In genomic region chr9:32292686-32293085, GRCm38 (mm10) we compare ENCODE assay signal across 9 mouse cellular contexts. TPM values are rescaled to one million over a fixed set of nuclear protein-coding genes. Genes with fewer than 3 reads are reported as not detected.
DNase-seq lines count a peak whose midpoint lies in the region; ATAC-seq lines count a peak whose summit lies in the region.
"Had no signal": no experiment of that assay in that cellular context is flagged by ENCODE, and none has a peak within 500 bp of the region (broad histone marks: within the 10 kb centered on the region; RNA-seq: fewer than 3 reads in every experiment).

No protein-coding gene starts in this region.

- ATAC-seq in forebrain, embryonic 14.5 days: peak; percentile 40; the same call in 1 of the 2 replicates
- ATAC-seq in forebrain, embryonic 12.5 days (ENCODE audit: low FRiP score): no peak

- no peak overlapping the region for H3K27ac ChIP-seq in forebrain, embryonic 14.5 days (ENCODE audit: low read depth, low read length)
- H3K27ac ChIP-seq in forebrain, embryonic 12.5 days: no peak overlapping the region
- H3K27ac ChIP-seq: lung, embryonic 15.5 days had no signal

- H3K9me3 ChIP-seq in forebrain, embryonic 14.5 days (replicated peaks; ENCODE audit: control insufficient read depth, low read length): no peaks in the 10 kb centered on the region
- H3K9me3 ChIP-seq in forebrain, embryonic 12.5 days: no peaks in the 10 kb centered on the region
- H3K9me3 ChIP-seq: lung, embryonic 15.5 days had no signal

- no peaks in the 10 kb centered on the region for H3K27me3 ChIP-seq in forebrain, embryonic 14.5 days (replicated peaks; ENCODE audit: control insufficient read depth, insufficient read depth, low read length)
- no peaks in the 10 kb centered on the region for H3K27me3 ChIP-seq in forebrain, embryonic 12.5 days
- H3K27me3 ChIP-seq: lung, embryonic 15.5 days had no signal

- H3K9ac ChIP-seq in forebrain, embryonic 14.5 days (ENCODE audit: low read length): no peak overlapping the region
- no peak overlapping the region for H3K9ac ChIP-seq in forebrain, embryonic 12.5 days
- H3K9ac ChIP-seq: lung, embryonic 15.5 days had no signal

- WGBS in forebrain, embryonic 14.5 days: 46% methylated on average over 5 of the region's 5 CpGs
- WGBS in forebrain, embryonic 12.5 days: 56% methylated on average over 5 of the region's 5 CpGs

- intact Hi-C loops in heart, postnatal 36 days (cut with DNase I): no loop called here

- no peaks in the 10 kb centered on the region for H3K4me1 ChIP-seq in forebrain, embryonic 14.5 days (ENCODE audit: control insufficient read depth, insufficient read depth, low read length)
- peaks cover 7% of the 10 kb centered on the region; the same call in 1 of the 2 replicates for H3K4me1 ChIP-seq in forebrain, embryonic 12.5 days

- no peak overlapping the region for H3K4me3 ChIP-seq in forebrain, embryonic 14.5 days (ENCODE audit: low read depth, low read length)
- no peak overlapping the region for H3K4me3 ChIP-seq in forebrain, embryonic 12.5 days (replicated peaks)
- H3K4me3 ChIP-seq: lung, embryonic 15.5 days had no signal

- DNase-seq in forebrain, embryonic 14.5 days (ENCODE audit: low spot score): peak; percentile 35
- DNase-seq in urinary bladder, postnatal 14 days (ENCODE audit: low spot score): peak; percentile 24
- no peak for DNase-seq in urinary bladder, adult 18-20 months (ENCODE audit: low spot score in 2 of 2)
- peak; percentile 16 to 30 for DNase-seq in heart, postnatal 36 days
- DNase-seq in mesoderm, embryonic 11.5 days (ENCODE audit: low read depth, low spot score): peak; percentile 24
- no peak for DNase-seq in left cerebral cortex, adult 8-10 months (ENCODE audit: low spot score in 2 of 2)
- DNase-seq in urinary bladder, postnatal 10 days (ENCODE audit: low spot score): no peak

- no peaks in the 10 kb centered on the region for H3K36me3 ChIP-seq in forebrain, embryonic 14.5 days (ENCODE audit: control insufficient read depth, insufficient read depth, low read length)
- no peaks in the 10 kb centered on the region for H3K36me3 ChIP-seq in forebrain, embryonic 12.5 days (replicated peaks)
- H3K36me3 ChIP-seq: lung, embryonic 15.5 days had no signal

- no peak overlapping the region for H3K4me2 ChIP-seq in forebrain, embryonic 14.5 days (ENCODE audit: low read length)
- H3K4me2 ChIP-seq in forebrain, embryonic 12.5 days: no peak overlapping the region
- H3K4me2 ChIP-seq: lung, embryonic 15.5 days had no signal

RNA-seq across cellular contexts. Expression of gene Kcnj5, which starts 51.5 kb away (rescaled TPM):
- polyA plus RNA-seq in forebrain, embryonic 14.5 days (2014; fragmentation: Nextera tagmentation; extraction: Ambion mirVana): 0.37 and 0.55 TPM in 2 replicates
- polyA plus RNA-seq in forebrain, embryonic 12.5 days (2016; fragmentation: Nextera tagmentation; extraction: Ambion mirVana): 0.83 and 1.1 TPM in 2 replicates
- total RNA-seq in heart, postnatal 36 days (2021): 10 to 100 TPM; 46.2 to 49.6 TPM
- 1 to 10 TPM in 2 of 4 experiments, under 1 TPM in 2; 0.75 to 1.1 (median 0.96) TPM for total RNA-seq in left cerebral cortex, adult 8-10 months (2022)

Comparison
In these comparisons a context has a peak if more than half of its experiments do, and no peak if none do; other contexts are left out.
1. DNase-seq: peak in forebrain, embryonic 14.5 days (single experiment), urinary bladder, postnatal 14 days (single experiment), heart, postnatal 36 days (2 of 2) and mesoderm, embryonic 11.5 days (single experiment); none in urinary bladder, adult 18-20 months (0 of 2), left cerebral cortex, adult 8-10 months (0 of 2) and urinary bladder, postnatal 10 days (single experiment).
2. RNA of gene Kcnj5, which starts 51.5 kb away (total RNA-seq): 46.2 to 49.6 TPM in heart, postnatal 36 days; 0.75 to 1.1 TPM in left cerebral cortex, adult 8-10 months; every median in the first group is over 10 times any median in the second.